In genomic region chr3:75517631-75518250, GRCm38 (mm10) we compare ENCODE assay signal across 9 mouse cellular contexts. TPM values are rescaled to one million over a fixed set of nuclear protein-coding genes. Genes with fewer than 3 reads are reported as not detected.
DNase-seq lines count a peak whose midpoint lies in the region; ATAC-seq lines count a peak whose summit lies in the region.
"Had no signal": no experiment of that assay in that cellular context is flagged by ENCODE, and none has a peak within 500 bp of the region (broad histone marks: within the 10 kb centered on the region; RNA-seq: fewer than 3 reads in every experiment).

No protein-coding gene starts in this region.

- no peaks in the 10 kb centered on the region for H3K9me3 ChIP-seq in heart, embryonic 11.5 days (replicated peaks; ENCODE audit: control insufficient read depth, low read length)
- H3K9me3 ChIP-seq: liver, embryonic 15.5 days had no signal

- ATAC-seq in heart, embryonic 11.5 days (replicated peaks; ENCODE audit: insufficient number of reproducible peaks, low FRiP score, low TSS enrichment), result no peak

- no peak overlapping the region for H3K27ac ChIP-seq in heart, embryonic 11.5 days (ENCODE audit: low read depth, low read length)
- H3K27ac ChIP-seq: liver, embryonic 15.5 days had no signal

- no peak overlapping the region for H3K9ac ChIP-seq in heart, embryonic 11.5 days (ENCODE audit: low read depth, low read length)
- H3K9ac ChIP-seq: liver, embryonic 15.5 days had no signal

- no peak overlapping the region for H3K4me3 ChIP-seq in heart, embryonic 11.5 days (ENCODE audit: low read depth, low read length)
- H3K4me3 ChIP-seq: liver, embryonic 15.5 days had no signal

- H3K36me3 ChIP-seq in heart, embryonic 11.5 days (ENCODE audit: control insufficient read depth, insufficient read depth, low read length), result peaks cover 4% of the 10 kb centered on the region
- no peaks in the 10 kb centered on the region; the same call in 1 of the 2 replicates for H3K36me3 ChIP-seq in splenic B cell, adult 2 months (ENCODE audit: control insufficient read depth, insufficient read depth, low read length, poor library complexity, severe bottlenecking)

- intact Hi-C loops in heart, postnatal 10 days (cut with DNase I), result loop anchor here (2.0 to 10.0 kb wide), 2 partner anchors 197 to 299 kb away; no protein-coding TSS in a partner anchor

- no peaks in the 10 kb centered on the region for H3K27me3 ChIP-seq in heart, embryonic 11.5 days (ENCODE audit: control insufficient read depth, insufficient read depth, low read length)
- no peaks in the 10 kb centered on the region for H3K27me3 ChIP-seq in splenic B cell, adult 2 months (ENCODE audit: control insufficient read depth, insufficient read depth, low read length, poor library complexity, severe bottlenecking)
- H3K27me3 ChIP-seq: liver, embryonic 15.5 days had no signal

- DNase-seq in heart, adult 18-20 months, result peak; percentile 10 to 59
- peak; percentile 43 for DNase-seq in ES-CJ7 (ENCODE audit: low read depth, low spot score)
- peak; percentile 14 to 17 for DNase-seq in cerebellum, postnatal 36 days
- DNase-seq in heart, postnatal 10 days, result peak; percentile 37 to 68
- peak; percentile 64 to 65 for DNase-seq in layer of hippocampus, postnatal 10 days (ENCODE audit: low spot score in 2 of 2)
- peak; percentile 43 for DNase-seq in lung, postnatal 25 days (ENCODE audit: low spot score)
- peak; percentile 75 for DNase-seq in splenic B cell, adult 2 months (ENCODE audit: low read depth, low spot score)

- H3K4me2 ChIP-seq in heart, embryonic 11.5 days, result no peak overlapping the region
- H3K4me2 ChIP-seq: liver, embryonic 15.5 days had no signal

- no peaks in the 10 kb centered on the region for H3K4me1 ChIP-seq in heart, embryonic 11.5 days (ENCODE audit: control insufficient read depth, insufficient read depth, low read length)
- H3K4me1 ChIP-seq: liver, embryonic 15.5 days had no signal

- 77% methylated on average over 7 of the region's 7 CpGs for WGBS in heart, embryonic 11.5 days (ENCODE audit: insufficient replicate concordance)

RNA-seq across cellular contexts. Expression of gene Wdr49, which starts 35.8 kb away (rescaled TPM):
- total RNA-seq in heart, adult 18-20 months (2021), result under 1 TPM in 1 of 2 experiments, not detected in 1; 0.18 TPM
- not detected in 2 replicates for polyA plus RNA-seq in heart, embryonic 11.5 days (2014; fragmentation: Nextera tagmentation; extraction: Ambion mirVana)
- under 1 TPM in 1 of 2 experiments, not detected in 1; 0.10 TPM for total RNA-seq in heart, postnatal 10 days (2021)
- 1 to 10 TPM; 1.9 to 2.1 TPM for total RNA-seq in layer of hippocampus, postnatal 10 days (2021)
- polyA plus RNA-seq: liver, embryonic 15.5 days had no signal

RNA-seq across cellular contexts. Expression of gene Pdcd10, which starts 38.9 kb away (rescaled TPM):
- total RNA-seq in heart, adult 18-20 months (2021), result 10 to 100 TPM; 24.6 to 25.6 TPM
- 73.4 and 81.3 TPM in 2 replicates for polyA plus RNA-seq in heart, embryonic 11.5 days (2014; fragmentation: Nextera tagmentation; extraction: Ambion mirVana)
- total RNA-seq in heart, postnatal 10 days (2021), result 10 to 100 TPM; 36.2 to 37.1 TPM
- 10 to 100 TPM; 62.5 to 72.8 TPM for total RNA-seq in layer of hippocampus, postnatal 10 days (2021)

RNA-seq across cellular contexts. Expression of gene Serpini1, which starts 39.6 kb away (rescaled TPM):
- 1 to 10 TPM; 3.6 to 5.0 TPM for total RNA-seq in heart, adult 18-20 months (2021)
- 1.0 and 2.3 TPM in 2 replicates for polyA plus RNA-seq in heart, embryonic 11.5 days (2014; fragmentation: Nextera tagmentation; extraction: Ambion mirVana)
- total RNA-seq in heart, postnatal 10 days (2021), result 1 to 10 TPM; 7.3 to 7.5 TPM
- total RNA-seq in layer of hippocampus, postnatal 10 days (2021), result 100 to 1,000 TPM; 160 to 167 TPM

Comparison
In these comparisons a context has a peak if more than half of its experiments do, and no peak if none do; other contexts are left out.
1. DNase-seq: peak in every context shown above with its lines; median percentile 75 in splenic B cell, adult 2 months; 64 in layer of hippocampus, postnatal 10 days; 52 in heart, postnatal 10 days; 43 in ES-CJ7; 43 in lung, postnatal 25 days; 34 in heart, adult 18-20 months; 16 in cerebellum, postnatal 36 days.
2. RNA of gene Serpini1, which starts 39.6 kb away (total RNA-seq): 160 to 167 TPM in layer of hippocampus, postnatal 10 days; 7.3 to 7.5 TPM in heart, postnatal 10 days and 3.6 to 5.0 TPM in heart, adult 18-20 months; every median in the first group is over 10 times any median in the second.